Mouse (Mus musculus) lung, postnatal 0 days (tissue): ENCODE results near the gene Sec16a. TPM values are rescaled to one million over a fixed set of nuclear protein-coding genes. Genes with fewer than 3 reads are reported as not detected.

Source experiments
- ATAC-seq: fragments of 200-750 bp; cut with Nextera tagmentation; 2 replicates; pipeline ENCODE4 v1.8.0; 2017; ENCODE audit warnings: moderate library complexity
- DNase-seq: peaks from one replicate; pipeline ENCODE4 v3.0.0-alpha.2; 2016; ENCODE audit warnings: low spot score
- H3K27ac ChIP-seq: fragments of 300-500 bp; sonication (generic); 2 replicates; pipeline ENCODE4 v1.5.1; 2014; ENCODE audit warnings: antibody characterized with exemption, mild to moderate bottlenecking, low read length, mixed read lengths
- H3K27me3 ChIP-seq: fragments of 300-500 bp; sonication (generic); replicated peaks from 2 replicates; pipeline ENCODE4 v1.6.1; 2014; ENCODE audit warnings: low read length, mixed read lengths; ENCODE audit not compliant: insufficient read depth
- H3K36me3 ChIP-seq: fragments of 300-500 bp; sonication (generic); 2 replicates; pipeline ENCODE4 v1.6.1; 2014; ENCODE audit warnings: low read length, mixed read lengths; ENCODE audit not compliant: insufficient read depth
- H3K4me1 ChIP-seq: fragments of 300-500 bp; sonication (generic); 2 replicates; pipeline ENCODE4 v1.6.1; 2014; ENCODE audit warnings: antibody characterized with exemption, low read depth, low read length, mixed read lengths; ENCODE audit not compliant: insufficient read depth
- H3K4me2 ChIP-seq: fragments of 300-500 bp; sonication (generic); replicated peaks from 2 replicates; pipeline ENCODE4 v1.6.1; 2014; ENCODE audit warnings: low read depth, mild to moderate bottlenecking, low read length, moderate library complexity, mixed read lengths
- H3K4me3 ChIP-seq: fragments of 300-500 bp; sonication (generic); 2 replicates; pipeline ENCODE4 v1.5.1; 2014; ENCODE audit warnings: low read depth, low read length
- H3K9ac ChIP-seq: fragments of 300-500 bp; sonication (generic); replicated peaks from 2 replicates; pipeline ENCODE4 v1.6.1; 2014; ENCODE audit warnings: low read depth, mild to moderate bottlenecking
- H3K9me3 ChIP-seq: fragments of 300-500 bp; sonication (generic); 2 replicates; pipeline ENCODE4 v1.6.1; 2016; ENCODE audit warnings: low read length, mixed read lengths
- CTCF ChIP-seq: IDR thresholded peaks from 2 replicates; pipeline ENCODE4 v1.5.1; 2016; ENCODE audit warnings: antibody characterized with exemption, mild to moderate bottlenecking
- EP300 ChIP-seq: IDR thresholded peaks from 2 replicates; pipeline ENCODE4 v1.6.1; 2016; ENCODE audit warnings: antibody characterized with exemption, mild to moderate bottlenecking, control low read depth
- WGBS: fragments of 180-500 bp; shearing (Covaris S2); extraction: QIAGEN DNeasy Blood & Tissue Kit; methylation state at CpG from one replicate; pipeline ENCODE4 v1.1.7; 2014; 5-methylcytosine and 5-hydroxymethylcytosine counted together
- polyA plus RNA-seq: library from polyadenylated mRNA; unstranded; fragments of >200 nt; fragmentation: Nextera tagmentation; extraction: Ambion mirVana; gene quantifications from 2 replicates; pipeline ENCODE4 v1.2.1, GENCODE M21; 2015

Sec16a gene
- polyA plus RNA-seq, 1 experiment from 2014 or later = 10.2 TPM

- Histone ChIP-seq H3K4me2 (no peak overlapping the region), H3K27ac (peak overlapping the region; percentile 74), H3K9ac (no peak overlapping the region), H3K4me1 (no peaks in the 10 kb centered on the region), H3K36me3 (peaks cover 71% of the 10 kb centered on the region), H3K9me3 (no peaks in the 10 kb centered on the region), H3K4me3 (no peak overlapping the region), H3K27me3 (no peaks in the 10 kb centered on the region)
- ATAC-seq (peak; percentile 18; the same call in 1 of the 2 replicates), DNase-seq (peak; percentile 33)
- 62% methylated on average over 13 of the region's 13 CpGs for WGBS
- TF ChIP-seq EP300 (no peak), CTCF (0 out of 2 replicates have a peak, but pooled peaks have one; percentile 12)
Observed at GRCm38 (mm10) chr2:26475505-26476430, 30.8 kb upstream of the Sec16a start.

DNA sequence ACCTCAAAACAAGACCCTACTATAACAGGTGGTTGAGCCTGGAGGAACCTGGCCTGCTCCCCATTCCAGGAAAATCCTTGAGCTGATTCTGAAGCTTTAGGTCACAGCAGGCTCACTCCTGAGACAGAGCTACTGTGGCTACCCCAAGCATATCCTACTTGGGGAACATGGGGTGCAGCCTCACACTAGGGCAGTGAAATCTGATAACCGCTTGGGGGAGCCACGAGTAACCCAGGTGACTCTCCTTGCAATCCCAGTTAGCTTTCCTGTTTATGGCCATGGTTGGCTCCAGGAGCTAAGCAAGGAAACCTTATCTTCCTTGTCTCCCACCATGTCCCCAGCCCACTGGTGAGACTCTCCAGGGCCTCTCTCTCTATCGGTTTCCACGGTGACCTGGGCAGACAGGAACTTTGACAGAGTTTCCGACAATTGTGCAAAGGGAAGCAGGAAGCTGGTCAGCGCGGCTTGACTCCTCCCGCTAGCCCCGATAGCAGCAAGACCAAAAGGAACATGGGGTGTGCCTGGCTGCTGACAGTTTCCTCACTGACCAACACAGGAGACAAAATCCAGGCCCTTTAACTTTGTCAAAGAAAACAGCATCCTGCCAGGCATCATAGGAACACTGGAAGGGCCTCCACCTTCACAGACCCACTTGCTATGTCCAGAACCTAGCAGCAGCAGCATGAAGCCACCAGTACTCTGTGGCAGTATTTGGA, 29.9 kb upstream of the Sec16a start:
- no peaks in the 10 kb centered on the region for H3K9me3 ChIP-seq
- H3K27me3 ChIP-seq = no peaks in the 10 kb centered on the region
- H3K4me3 ChIP-seq = no peak overlapping the region
- peak; percentile 87 for ATAC-seq
- peak overlapping the region; percentile 74 for H3K27ac ChIP-seq
- 39% methylated on average over 9 of the region's 9 CpGs for WGBS
- peak; percentile 89 for DNase-seq
- TF ChIP-seq CTCF (peak; percentile 71), EP300 (peak; percentile 94)
- H3K36me3 ChIP-seq = peaks cover 72% of the 10 kb centered on the region
- H3K4me2 ChIP-seq = no peak overlapping the region
- H3K4me1 ChIP-seq = no peaks in the 10 kb centered on the region
- no peak overlapping the region for H3K9ac ChIP-seq

DNA sequence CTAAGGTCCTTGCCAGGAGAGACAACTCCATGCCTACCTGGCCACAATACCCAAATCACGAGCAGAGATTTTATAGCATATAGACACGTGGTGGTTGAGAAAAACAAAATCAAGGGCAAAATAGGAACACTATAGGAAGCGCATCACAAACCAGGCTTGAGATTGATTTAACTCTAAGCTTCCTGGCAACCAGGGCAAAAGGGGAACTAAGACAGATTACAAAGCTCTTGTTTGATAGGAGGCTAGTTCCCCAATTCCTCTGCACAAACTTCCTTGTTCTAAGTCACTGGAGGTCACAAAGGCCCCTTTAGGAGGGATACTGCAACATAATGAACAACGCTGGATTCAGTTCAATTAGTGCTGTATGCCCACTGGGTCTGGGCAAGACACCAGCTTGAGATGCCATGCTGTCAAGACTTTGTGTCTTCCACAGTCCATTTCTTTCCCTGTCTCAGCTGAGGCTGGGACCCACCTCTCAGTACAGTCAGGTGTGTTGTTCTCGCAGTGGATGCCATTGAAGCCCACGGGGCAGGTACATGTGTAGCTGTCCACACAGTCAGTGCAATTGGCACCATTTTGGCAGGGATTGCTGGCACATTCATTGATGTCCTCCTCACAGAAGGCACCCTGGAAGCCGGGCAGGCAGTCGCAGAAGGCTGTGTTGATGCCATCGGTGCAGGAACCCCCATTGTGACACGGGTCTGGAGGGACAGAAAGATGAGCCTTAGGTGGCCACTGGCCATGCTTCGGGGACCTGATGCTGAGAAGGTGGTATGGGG, 27.5 kb upstream of the Sec16a start:
- no peaks in the 10 kb centered on the region for H3K4me1 ChIP-seq
- peaks cover 68% of the 10 kb centered on the region for H3K36me3 ChIP-seq
- no peak overlapping the region for H3K9ac ChIP-seq
- no peak for ATAC-seq
- peak; percentile 28 for DNase-seq
- H3K4me2 ChIP-seq = no peak overlapping the region
- H3K4me3 ChIP-seq = no peak overlapping the region
- no peak overlapping the region for H3K27ac ChIP-seq
- TF ChIP-seq EP300 = no peak
- TF ChIP-seq CTCF = no peak
- 83% methylated on average over 11 of the region's 11 CpGs for WGBS
- no peaks in the 10 kb centered on the region for H3K27me3 ChIP-seq
- no peaks in the 10 kb centered on the region for H3K9me3 ChIP-seq

GRCm38 (mm10) chr2:26471652-26472285, 26.8 kb upstream of the Sec16a start:
- no peak for TF ChIP-seq CTCF
- TF ChIP-seq EP300 = no peak
- Histone ChIP-seq H3K27me3 (no peaks in the 10 kb centered on the region), H3K27ac (no peak overlapping the region), H3K9me3 (no peaks in the 10 kb centered on the region), H3K4me1 (no peaks in the 10 kb centered on the region), H3K36me3 (peaks cover 67% of the 10 kb centered on the region), H3K9ac (no peak overlapping the region), H3K4me3 (no peak overlapping the region), H3K4me2 (no peak overlapping the region)
- WGBS = 86% methylated on average over 6 of the region's 6 CpGs
- no peak for ATAC-seq
- no peak for DNase-seq

- no peak overlapping the region for H3K4me3 ChIP-seq
- no peaks in the 10 kb centered on the region for H3K9me3 ChIP-seq
- H3K27me3 ChIP-seq = no peaks in the 10 kb centered on the region
- H3K36me3 ChIP-seq = peaks cover 66% of the 10 kb centered on the region
- DNase-seq (no peak), ATAC-seq (no peak)
- no peak overlapping the region for H3K9ac ChIP-seq
- WGBS = 92% methylated on average over 17 of the region's 17 CpGs
- H3K27ac ChIP-seq = no peak overlapping the region
- TF ChIP-seq CTCF = no peak
- no peak for TF ChIP-seq EP300
- no peaks in the 10 kb centered on the region for H3K4me1 ChIP-seq
- H3K4me2 ChIP-seq = no peak overlapping the region
Observed at GRCm38 (mm10) chr2:26470967-26471366, 26.0 kb upstream of the Sec16a start.
